Mouse (Mus musculus): ENCODE results near the gene Ctdsp1.
"Not testable (repeated sequence)": the region's sequence is repeated elsewhere in the genome, so short reads cannot be mapped to it uniquely, and the experiment has no call there.

The Ctdsp1 gene

DNA sequence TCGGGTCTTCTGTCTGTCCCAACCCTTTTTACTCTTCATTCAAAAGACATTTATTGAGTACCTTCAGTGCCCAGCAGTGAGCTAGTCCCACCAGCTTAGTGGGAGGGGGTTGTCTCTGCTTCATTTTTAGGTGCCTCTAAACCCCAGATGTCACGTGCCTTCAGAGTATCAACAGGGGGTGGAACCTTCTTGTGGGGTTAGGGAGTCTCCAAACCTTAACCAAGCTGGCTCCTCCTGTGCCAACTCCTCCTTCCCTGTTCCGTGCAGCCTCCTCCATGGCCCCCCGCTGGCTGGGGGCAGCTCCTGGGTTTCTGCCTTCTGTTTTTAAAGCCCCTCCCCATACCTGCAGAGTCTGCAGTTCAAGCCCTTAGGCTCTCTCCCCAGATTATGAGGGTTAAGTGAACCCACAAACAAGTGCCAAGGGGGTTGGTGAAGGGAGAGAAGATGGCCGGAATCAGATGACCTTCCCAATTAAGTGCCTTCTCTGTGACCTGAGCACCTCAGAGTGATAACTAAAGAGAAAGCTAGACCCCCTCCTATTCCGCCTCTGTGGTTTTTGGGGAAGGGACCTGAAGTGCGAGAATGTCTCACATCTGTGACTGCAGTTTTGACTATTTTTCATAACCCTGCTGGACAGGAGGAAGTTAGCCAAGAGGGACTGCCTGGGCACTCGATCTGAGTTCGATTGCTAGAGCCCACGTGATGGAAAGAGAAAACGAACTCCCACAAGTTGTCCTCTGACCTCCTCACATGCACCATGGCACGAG, 5.3 kb downstream of the Ctdsp1 start:
- in situ Hi-C loops (cut with MseI, MboI), result not testable (repeated sequence)

DNA sequence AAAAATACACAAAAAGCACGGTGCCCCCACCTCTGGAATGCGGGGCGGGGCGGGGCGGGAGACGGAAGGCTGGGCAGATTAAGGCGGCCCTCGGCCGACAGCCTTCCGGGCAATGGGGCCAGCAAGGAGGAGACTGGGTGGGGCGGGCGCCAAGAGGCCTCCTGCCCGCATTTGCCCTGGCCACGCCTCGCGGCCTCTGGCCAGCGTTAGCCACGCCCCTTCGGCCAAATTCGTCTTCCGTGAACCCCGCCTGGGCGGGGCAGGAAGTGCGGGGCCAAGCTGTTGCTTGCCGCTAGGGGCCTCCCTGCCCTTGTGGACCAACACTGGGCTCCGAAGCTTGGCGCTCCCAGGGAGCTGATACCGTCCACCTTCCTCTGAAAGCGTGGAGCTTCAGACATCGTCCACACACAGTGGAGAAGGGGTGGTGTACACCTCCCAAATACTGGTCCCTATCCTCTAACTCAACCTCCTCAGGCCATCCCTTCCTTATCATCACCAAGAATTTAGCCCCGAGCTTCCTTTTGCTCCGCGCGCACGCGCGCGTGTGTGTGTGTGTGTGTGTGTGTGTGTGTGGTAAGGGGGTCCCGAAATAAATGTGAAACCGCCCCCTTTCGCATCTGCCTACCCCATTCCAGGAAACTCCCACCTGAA, 6.1 kb downstream of the Ctdsp1 start:
- in situ Hi-C loops (cut with MseI, MboI), result no loop called here

DNA sequence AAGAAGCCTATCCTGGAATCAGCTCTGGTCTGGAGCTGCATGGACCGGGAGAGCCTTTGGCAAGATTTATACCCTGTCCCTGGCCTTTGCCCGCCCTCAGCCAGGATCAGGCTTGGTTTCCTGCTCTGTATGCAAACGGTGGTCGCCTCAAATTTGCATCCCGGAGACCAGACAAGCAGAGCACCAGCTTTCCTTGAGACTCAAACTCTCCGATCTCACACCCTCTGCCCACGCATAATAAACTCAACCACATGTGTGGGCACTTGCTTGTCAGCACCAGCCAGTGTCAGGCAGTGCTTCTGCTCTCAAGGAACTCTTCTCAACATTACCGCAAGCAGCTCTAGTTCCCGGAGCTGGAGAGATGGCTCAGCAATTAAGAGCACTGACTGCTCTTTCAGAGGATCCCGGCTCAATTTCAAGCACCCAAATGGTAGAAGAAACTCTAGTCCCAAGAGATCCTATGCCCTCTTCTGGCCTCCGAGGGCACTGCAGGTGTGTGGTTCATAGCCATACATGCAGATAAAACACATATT, 6.7 kb downstream of the Ctdsp1 start:
- in situ Hi-C loops (cut with MseI, MboI), result no loop called here

DNA sequence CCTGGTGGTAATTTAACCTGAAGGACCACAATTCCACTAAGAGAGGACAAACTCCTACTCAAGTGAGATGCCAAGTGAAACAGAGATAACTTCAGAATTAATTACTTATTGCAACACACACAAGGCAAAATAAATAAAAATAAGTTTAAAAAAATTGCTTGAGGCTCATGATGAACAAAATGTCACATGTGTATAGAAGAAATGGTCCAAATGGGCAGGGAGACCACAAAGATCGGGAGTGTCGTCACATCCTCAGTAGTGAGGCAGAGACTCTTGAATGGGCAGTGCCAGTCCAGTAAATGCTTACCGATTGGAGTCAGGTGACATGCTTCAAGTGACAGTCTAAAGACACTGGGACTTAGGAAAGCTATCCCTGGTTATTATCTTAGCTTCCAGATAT, 9.2 kb downstream of the Ctdsp1 start:
- in situ Hi-C loops (cut with MseI, MboI), result no loop called here

DNA sequence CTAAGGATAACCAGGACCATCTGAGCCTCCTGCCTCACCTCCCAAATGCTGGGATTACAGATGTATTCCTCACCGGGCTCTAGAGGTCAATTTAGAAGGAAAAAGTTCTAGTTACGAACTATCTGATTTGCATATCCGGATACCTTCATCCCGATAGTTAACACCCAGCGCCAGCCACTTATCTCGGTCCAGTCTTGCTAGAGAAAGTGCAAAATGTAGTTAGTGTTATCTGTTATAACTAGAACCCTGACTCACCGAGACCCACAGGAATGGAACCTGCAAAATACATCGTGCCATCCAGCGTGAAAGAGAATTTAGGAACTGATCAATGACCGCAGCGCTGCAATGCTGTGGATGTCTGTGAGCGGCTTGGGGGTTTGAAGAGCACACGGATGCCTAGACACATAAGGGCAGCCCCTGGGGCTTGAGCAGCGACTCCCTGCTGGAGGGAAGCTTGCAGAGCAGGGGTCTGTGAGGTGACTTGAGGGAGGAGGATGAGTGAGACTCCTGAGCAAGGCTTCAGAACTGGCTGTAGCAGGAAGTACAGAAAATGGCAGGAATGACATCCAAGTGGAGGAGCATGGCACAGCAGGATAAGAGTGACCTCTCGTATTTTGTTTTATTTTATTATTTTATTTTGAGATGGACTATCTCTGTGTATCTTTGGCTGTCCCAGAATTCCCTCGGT, 9.8 kb downstream of the Ctdsp1 start:
- in situ Hi-C loops (cut with MseI, MboI), result no loop called here

DNA sequence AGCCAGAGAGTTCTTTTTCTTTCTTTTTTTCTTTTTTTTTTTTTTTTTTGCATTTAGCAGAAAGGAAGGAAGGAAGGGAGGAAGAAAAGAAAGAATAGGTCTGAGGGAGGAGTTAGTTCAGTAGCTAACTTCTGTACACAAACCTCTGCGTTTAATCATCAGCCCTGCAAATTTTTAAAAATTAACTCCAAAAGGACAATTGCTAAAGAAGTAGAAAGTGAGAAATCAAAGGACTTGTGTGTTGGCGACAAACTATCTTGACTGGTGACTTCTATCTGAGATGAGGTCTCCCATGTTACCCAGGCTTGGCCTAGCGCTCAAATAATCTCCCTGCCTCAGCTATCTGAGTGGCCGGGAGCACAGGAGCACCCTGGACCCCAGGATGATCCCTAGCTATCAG, 12.9 kb downstream of the Ctdsp1 start:
- in situ Hi-C loops (cut with MseI, MboI), result no loop called here

DNA sequence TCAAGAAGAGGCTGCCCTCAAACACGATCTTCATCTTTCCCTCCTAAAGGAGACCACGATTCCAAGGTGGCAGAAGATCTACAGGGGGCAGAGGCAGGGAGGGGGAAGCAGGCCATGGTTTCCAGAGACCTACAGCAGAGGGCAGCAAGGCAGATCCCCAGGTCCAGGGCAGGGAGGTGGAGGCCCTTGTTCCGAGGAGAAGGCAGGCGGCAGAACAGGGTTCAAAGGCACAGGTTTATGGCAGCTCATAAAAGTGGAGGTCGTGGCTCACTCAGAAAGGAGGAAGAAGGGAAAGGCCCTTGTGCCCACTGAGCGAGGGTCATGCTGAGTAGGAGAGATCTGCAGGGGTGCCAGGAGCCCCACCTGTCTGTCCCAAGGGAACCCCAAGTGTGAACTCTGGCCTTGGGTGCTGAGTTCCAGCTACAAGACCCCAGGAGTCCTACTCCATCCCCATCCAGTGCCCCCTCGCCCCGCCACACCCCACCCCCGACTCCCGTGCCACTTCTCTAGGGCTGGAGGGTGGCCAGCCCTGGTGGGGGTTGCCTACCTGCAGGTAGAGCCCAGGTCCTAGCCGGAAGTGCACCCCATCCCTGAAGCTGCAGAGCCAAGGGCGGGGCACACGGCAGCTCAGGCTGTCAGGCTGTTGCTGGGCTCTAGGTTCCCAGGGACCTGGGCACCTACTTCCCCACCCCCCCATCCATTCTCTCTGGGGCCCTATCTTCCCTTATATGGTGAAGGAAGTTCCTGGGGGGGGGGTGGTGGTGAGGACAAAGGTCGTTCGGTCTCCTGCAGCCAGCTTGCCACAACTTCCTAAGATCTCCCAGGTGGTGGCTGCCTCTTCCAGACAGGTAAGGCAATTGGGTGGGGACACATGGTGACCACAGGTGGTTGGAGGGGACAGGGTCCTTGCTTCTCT, 17.5 kb downstream of the Ctdsp1 start, which contains the start of gene Vil1:
Gene Vil1, plus strand, starts transcription at position 788 of the 916 bp plus-strand sequence.
- in situ Hi-C loops (cut with MseI, MboI), result no loop called here

DNA sequence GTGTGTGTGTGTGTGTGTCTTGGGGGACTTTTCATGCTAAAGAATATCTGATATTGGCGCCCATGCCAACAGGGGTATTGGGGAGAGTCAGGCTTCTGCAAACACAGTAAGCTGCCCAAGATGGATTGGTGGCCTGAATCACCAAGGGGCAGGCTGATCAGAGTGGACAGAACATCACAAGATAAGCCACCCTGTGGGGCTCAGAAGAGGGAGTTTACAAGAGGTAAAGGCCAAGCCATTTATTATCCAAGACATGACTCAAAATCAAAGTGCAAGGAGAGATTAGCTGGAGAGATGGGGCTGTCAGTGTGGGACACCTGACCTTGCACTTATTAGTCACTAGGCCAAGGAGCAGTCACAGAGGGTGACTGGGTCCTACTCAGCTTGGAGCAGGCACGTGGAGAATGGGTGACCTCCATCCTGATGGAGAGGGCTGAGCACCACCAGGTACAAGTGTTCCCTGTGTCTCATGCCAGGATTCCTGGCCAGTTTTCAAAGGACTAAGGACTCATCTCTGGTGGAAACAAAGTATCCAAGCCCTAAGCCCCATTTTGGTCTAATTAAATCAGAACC, 20.5 kb downstream of the Ctdsp1 start:
- in situ Hi-C loops (cut with MseI, MboI), result no loop called here

DNA sequence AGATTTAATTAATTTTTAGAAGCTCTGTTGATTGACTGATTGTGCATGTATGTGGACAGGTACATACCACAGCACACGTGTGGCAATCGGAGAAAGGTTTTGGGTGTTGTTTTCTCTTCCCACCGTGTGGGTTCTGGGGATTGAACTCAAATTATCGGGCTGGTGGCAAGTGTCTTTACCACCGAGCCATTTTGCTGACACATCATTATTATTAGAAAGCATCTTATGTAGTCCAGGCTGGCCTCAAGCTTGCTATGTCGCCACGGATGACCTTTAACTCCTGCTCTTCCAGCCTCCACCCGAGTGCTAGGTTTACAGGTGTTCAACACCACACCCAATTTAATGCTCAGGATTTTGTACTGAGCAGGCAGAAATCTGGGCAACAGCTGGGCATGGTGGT, 21.4 kb downstream of the Ctdsp1 start:
- in situ Hi-C loops (cut with MseI, MboI), result no loop called here

DNA sequence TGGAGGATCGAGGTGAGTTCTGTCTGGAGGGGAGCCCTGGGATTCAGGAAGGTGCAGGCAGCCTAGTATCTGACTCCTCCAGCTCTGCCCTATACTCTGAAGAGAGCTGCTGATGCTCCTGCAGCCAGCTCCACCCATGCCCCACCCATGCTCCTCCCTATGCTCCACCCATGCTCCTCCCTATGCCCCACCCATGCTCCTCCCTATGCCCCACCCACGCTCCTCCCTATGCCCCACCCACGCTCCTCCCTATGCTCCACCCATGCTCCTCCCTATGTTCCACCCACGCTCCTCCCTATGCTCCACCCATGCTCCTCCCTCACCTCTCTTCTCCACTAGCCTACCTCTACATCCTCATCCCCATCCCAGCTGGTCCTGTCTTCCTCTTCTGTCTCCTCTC, 23.8 kb downstream of the Ctdsp1 start:
- in situ Hi-C loops (cut with MseI, MboI), result no loop called here

DNA sequence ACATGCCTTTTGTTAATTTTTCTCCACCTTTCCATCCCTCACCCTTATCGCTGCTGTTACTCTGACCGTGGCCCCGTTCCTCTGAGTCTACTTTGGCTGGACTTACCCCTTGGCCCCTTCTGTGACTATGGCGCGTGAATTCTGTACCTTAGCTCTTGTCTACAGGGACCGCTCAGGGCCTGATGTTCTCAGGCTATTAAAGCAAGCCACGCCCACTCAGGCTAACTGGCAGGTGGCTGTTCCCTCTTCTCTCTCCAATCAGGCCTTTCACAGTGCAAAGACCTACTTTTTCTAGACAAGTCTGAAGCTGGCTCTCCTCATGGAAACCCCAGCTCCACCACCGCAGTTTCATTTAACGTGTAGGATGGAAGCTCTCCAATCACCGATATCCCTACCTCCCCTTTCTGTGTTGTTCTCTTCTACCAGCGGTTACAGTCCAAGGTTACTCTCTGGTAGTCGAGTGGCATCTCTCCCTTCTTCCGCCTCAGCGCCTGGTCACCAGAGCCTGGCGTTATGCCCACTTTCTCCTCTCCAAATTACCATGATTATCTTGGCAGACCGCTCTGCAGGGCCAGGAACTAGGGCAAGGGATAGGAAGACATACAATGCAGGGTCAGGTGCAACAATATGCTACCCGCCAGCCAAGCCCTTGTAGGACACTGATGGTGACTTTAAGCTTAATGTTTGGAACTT, 27.6 kb downstream of the Ctdsp1 start:
- in situ Hi-C loops (cut with MseI, MboI), result no loop called here

DNA sequence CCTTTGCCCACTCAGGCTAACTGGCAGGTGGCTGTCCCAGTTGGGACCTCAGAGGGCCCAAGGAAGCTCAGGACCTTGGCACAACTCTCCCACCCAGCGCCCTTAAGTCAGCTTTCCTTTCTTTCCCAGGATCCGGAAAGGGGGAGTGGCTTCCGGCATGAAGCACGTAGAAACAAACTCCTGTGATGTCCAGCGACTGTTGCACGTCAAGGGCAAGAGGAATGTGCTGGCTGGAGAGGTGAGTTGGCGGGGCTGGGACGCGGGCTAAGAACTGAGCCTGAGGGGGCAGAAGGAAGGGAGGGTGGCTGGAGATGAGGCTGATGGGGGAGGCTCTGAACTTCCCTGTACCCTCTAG, 28.1 kb downstream of the Ctdsp1 start:
- in situ Hi-C loops (cut with MseI, MboI), result no loop called here

DNA sequence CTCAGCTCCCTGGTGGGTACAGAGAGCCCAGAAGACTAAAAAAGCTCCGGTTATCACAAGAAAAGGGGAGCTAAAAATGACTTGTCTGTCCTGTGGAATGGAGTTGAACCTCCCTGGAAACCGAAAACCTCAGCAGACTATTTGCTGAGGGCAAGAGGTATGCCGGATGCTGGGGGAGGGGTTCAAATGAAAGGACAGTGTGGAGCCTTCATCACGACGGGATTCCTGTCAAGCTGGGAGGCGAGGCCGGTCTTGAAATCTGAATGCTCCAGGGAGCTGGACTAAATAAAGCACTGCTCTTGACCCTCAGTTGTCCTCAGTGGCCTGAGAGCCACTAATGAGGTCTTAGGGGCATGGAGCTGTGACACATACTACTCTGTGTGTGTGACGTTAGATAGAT, 31.8 kb downstream of the Ctdsp1 start:
- in situ Hi-C loops (cut with MseI, MboI), result no loop called here

DNA sequence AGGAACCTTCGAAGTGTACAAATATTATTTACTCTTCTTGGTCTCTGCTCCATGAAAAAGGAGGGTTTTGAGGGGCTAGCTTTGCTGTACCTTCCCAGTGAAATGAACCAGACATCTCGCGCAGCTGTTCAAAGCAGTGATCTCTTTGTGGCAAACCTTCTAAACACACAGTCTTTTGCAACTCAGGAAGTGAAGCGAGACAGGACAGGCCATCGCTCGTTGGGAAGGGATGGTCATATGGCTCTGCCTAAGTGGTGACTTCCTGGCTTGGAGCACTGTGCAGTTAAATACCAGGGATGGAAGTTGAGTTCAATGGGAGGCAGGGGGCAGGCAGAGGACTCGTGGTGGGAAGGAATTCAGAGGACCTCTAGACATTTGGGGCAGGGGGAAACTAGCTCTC, 34.5 kb downstream of the Ctdsp1 start:
- in situ Hi-C loops (cut with MseI, MboI), result no loop called here

DNA sequence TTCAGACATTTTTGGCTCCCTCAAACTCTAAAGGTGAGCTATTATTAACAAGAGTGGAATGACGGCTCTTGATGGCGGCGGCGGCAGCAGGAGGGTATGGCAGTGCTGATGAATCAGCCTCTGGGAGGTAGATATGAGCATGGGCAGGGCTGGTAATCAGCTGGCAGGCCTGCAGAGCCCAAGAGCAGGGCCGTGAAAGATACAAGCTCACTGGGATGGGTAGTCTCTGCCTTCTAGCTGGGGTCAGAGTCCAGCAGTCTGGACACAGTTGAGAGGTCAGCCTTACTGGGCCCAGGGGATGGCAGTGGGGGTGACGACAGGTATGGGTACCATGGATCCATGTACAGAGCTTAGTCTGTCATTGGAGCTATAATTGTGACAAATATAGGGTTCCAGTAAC, 41.9 kb downstream of the Ctdsp1 start:
- in situ Hi-C loops (cut with MseI, MboI), result no loop called here

DNA sequence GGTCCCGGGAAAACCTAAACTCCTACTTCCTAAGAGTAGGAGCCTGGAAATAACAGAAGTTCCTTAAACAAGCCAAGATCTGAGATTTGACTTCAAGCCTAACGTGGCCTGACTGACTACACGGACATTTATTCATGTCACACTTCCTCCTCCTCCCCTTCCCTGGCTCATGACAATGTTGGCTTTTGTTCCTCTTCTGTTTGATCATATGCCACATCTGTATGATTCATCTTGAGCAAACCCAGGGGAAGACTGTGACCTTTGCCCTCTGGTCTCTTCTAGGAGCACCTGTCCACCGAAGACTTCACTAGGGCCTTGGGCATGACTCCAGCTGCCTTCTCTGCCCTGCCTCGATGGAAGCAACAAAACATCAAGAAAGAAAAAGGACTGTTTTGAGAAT, 43.3 kb downstream of the Ctdsp1 start:
- in situ Hi-C loops (cut with MseI, MboI), result no loop called here

DNA sequence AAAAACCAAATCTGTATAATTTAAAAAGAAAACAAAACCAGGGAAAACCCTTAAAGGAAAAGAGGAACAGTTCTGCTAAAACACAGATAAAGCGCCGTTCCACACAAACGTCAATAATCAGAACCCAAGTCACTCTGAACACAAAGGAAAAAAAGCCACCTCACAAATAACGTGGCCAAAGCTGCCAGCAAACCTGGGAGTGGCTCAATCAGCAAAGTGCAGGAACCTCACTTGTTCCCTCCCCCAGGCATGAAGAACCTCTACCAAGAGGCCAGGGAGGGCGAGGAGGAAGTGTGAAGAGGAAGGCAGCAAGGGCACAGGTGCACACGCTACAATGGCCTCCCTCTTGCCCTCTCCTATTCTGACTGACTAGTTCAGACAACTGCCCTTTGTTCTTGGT, 44.3 kb downstream of the Ctdsp1 start:
- in situ Hi-C loops (cut with MseI, MboI), result no loop called here

DNA sequence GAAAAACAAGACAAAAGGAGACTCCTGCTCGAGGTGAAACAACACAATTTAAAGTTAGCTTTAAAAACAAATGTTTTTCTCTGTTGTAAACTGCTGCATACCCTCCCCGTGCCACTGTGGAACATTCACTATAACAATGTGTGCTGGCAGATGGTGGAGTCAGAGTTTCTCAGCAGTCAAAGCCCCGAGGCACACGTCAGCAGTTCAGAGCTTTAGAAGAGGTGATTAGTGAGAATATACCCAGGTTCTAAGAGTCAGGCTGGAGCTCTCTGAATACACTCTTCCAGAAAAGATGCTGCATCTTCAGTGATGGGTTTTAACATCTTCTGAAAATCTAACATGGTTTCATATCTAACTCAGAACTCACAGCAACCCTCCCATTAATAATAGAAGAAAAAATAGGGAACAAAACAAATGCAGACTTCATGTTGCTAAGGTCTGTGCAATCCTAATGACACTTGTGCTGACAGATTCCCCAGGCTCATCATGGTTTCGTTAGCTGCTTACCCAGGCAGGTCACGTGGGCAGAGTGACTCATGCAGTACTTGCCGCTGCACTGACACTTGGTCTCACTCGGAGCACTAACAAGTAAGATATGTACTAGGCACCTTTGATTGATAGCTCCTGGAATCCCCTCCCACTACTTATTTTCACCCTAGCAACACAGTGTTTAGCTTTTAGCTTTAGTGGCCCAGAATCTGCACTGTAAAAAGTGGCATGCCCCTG, 46.6 kb downstream of the Ctdsp1 start:
- in situ Hi-C loops (cut with MseI, MboI), result no loop called here

DNA sequence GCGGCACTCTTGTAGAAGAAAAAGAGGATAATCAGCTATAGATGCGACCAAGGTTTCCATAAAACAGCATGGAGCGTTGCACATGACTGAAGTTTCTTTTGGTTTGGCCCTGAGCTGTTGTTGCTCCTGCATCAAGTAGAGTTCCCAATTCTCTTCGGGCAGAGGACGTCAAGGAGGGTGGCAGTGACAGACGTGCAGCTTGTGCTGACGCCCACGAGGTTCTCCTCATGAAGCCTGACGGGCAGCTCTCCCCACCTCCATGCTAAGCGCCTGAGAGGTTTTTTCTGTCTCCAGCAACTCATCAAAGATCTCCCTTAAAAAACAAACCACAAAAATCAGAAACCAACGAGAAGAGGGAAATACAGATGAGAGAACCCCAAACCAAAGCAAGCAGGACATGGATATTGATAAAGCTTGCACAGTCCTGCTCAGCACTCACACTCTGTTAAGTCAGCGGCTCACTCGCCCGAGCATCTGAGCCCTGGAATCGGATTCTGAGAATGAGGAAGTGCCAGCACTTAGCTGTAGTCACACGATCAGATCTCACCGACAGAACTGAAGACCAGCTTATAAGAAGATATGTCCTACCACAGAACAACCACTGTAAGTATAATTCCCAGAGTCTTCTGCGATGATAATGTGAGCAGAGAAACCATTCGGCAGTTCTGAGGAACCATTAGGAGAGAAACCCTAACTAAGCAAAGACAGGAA, 48.0 kb downstream of the Ctdsp1 start:
- in situ Hi-C loops (cut with MseI, MboI), result no loop called here
